11 mouse cellular contexts compared by ENCODE assay signal in genomic region chr3:31769193-31769592, GRCm38 (mm10).
DNase-seq lines count a peak whose midpoint lies in the region; ATAC-seq and TF ChIP-seq lines count a peak whose summit lies in the region.
"Had no signal": no experiment of that assay in that cellular context is flagged by ENCODE, and none has a peak within 500 bp of the region (broad histone marks: within the 10 kb centered on the region; RNA-seq: fewer than 3 reads in every experiment).

No protein-coding gene starts in this region.

- no peaks in the 10 kb centered on the region for H3K4me1 ChIP-seq in forebrain, embryonic 14.5 days (ENCODE audit: control insufficient read depth, insufficient read depth, low read length)
- H3K4me1 ChIP-seq in forebrain, embryonic 12.5 days = no peaks in the 10 kb centered on the region
- no peaks in the 10 kb centered on the region for H3K4me1 ChIP-seq in G1E (ENCODE audit: insufficient read depth, low read depth, low read length)
- H3K4me1 ChIP-seq: lung, embryonic 15.5 days had no signal

- WGBS in forebrain, embryonic 14.5 days = 83% methylated on average over 1 of the region's 1 CpGs
- WGBS in forebrain, embryonic 12.5 days = 90% methylated on average over 1 of the region's 1 CpGs

- H3K4me3 ChIP-seq in forebrain, embryonic 14.5 days (ENCODE audit: low read depth, low read length) = no peak overlapping the region
- H3K4me3 ChIP-seq in forebrain, embryonic 12.5 days (replicated peaks) = no peak overlapping the region
- H3K4me3 ChIP-seq in G1E (ENCODE audit: low read depth, low read length) = no peak overlapping the region
- H3K4me3 ChIP-seq: lung, embryonic 15.5 days had no signal

- no peak for TF ChIP-seq CTCF in G1E (IDR thresholded peaks at IDR 0.05; ENCODE audit: low read depth, low read length)

- H3K9ac ChIP-seq in forebrain, embryonic 14.5 days (ENCODE audit: low read length) = no peak overlapping the region
- no peak overlapping the region for H3K9ac ChIP-seq in forebrain, embryonic 12.5 days
- H3K9ac ChIP-seq: lung, embryonic 15.5 days had no signal

- no peak overlapping the region for H3K4me2 ChIP-seq in forebrain, embryonic 14.5 days (ENCODE audit: low read length)
- no peak overlapping the region for H3K4me2 ChIP-seq in forebrain, embryonic 12.5 days
- H3K4me2 ChIP-seq: lung, embryonic 15.5 days had no signal

- ATAC-seq in forebrain, embryonic 14.5 days = no peak
- no peak for ATAC-seq in forebrain, embryonic 12.5 days (ENCODE audit: low FRiP score)
- ATAC-seq in G1E (ENCODE audit: extremely low read depth, insufficient number of reproducible peaks, low FRiP score, poor library complexity, severe bottlenecking) = no peak
- ATAC-seq in monocyte, adult 5-6 weeks (replicated peaks; ENCODE audit: insufficient number of reproducible peaks, low FRiP score, low TSS enrichment, poor library complexity, severe bottlenecking) = no peak

- DNase-seq in forebrain, embryonic 14.5 days (ENCODE audit: low spot score) = peak; percentile 70
- DNase-seq in left cerebral cortex, adult 18-20 months (ENCODE audit: low spot score in 2 of 2) = peak; percentile 3 to 24
- no peak for DNase-seq in left cerebral cortex, adult 8-10 months (ENCODE audit: low spot score in 2 of 2)
- DNase-seq in G1E (ENCODE audit: low spot score) = peak; percentile 1
- peak; percentile 10 for DNase-seq in hindlimb bud, embryonic 11.5 days (ENCODE audit: extremely low spot score, low read depth, low spot score)
- DNase-seq in right cerebral cortex, postnatal 36 days (ENCODE audit: low spot score in 2 of 2) = no peak
- DNase-seq: gastrocnemius, postnatal 36 days; kidney, adult 11 months had no signal

- H3K27ac ChIP-seq in forebrain, embryonic 14.5 days (ENCODE audit: low read depth, low read length) = no peak overlapping the region
- no peak overlapping the region for H3K27ac ChIP-seq in forebrain, embryonic 12.5 days
- H3K27ac ChIP-seq: lung, embryonic 15.5 days had no signal

- no peaks in the 10 kb centered on the region for H3K27me3 ChIP-seq in forebrain, embryonic 14.5 days (replicated peaks; ENCODE audit: control insufficient read depth, insufficient read depth, low read length)
- no peaks in the 10 kb centered on the region for H3K27me3 ChIP-seq in forebrain, embryonic 12.5 days
- H3K27me3 ChIP-seq in G1E (ENCODE audit: insufficient read depth, low read length) = no peaks in the 10 kb centered on the region
- H3K27me3 ChIP-seq: lung, embryonic 15.5 days had no signal

- no peaks in the 10 kb centered on the region for H3K36me3 ChIP-seq in forebrain, embryonic 14.5 days (ENCODE audit: control insufficient read depth, insufficient read depth, low read length)
- no peaks in the 10 kb centered on the region for H3K36me3 ChIP-seq in forebrain, embryonic 12.5 days (replicated peaks)
- H3K36me3 ChIP-seq in G1E (replicated peaks) = no peaks in the 10 kb centered on the region
- H3K36me3 ChIP-seq: lung, embryonic 15.5 days had no signal

- no peaks in the 10 kb centered on the region for H3K9me3 ChIP-seq in forebrain, embryonic 14.5 days (replicated peaks; ENCODE audit: control insufficient read depth, low read length)
- H3K9me3 ChIP-seq in forebrain, embryonic 12.5 days = no peaks in the 10 kb centered on the region
- H3K9me3 ChIP-seq in G1E (replicated peaks) = no peaks in the 10 kb centered on the region
- H3K9me3 ChIP-seq: lung, embryonic 15.5 days had no signal

Comparison
In these comparisons a context has a peak if more than half of its experiments do, and no peak if none do; other contexts are left out.
1. DNase-seq: peak in forebrain, embryonic 14.5 days (single experiment), left cerebral cortex, adult 18-20 months (2 of 2), G1E (single experiment) and hindlimb bud, embryonic 11.5 days (single experiment); none in left cerebral cortex, adult 8-10 months (0 of 2) and right cerebral cortex, postnatal 36 days (0 of 2).